Mouse (Mus musculus): ENCODE data around the gene BC049715.

DNA sequence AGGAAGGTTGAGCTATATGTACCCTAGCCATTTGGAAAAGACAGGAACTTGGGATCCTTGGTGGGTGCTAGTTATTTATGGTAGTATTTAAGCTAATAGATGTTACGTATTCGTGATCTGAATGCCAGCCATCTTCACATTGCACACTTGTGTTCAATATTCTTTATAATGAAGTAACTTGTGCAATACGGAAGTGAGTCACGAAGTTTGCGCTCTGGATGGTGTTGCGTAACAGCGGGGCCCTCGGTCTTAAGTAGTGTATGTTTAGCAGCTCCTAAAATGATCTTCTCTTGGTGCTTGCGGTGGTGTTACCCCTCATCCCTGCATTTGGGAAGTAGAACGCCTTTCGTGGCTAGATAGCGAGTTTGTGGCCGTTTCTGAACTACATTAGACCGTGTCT is 18.3 kb upstream of the BC049715 start:
- TF ChIP-seq CTCF (IDR thresholded peaks at IDR 0.05; ENCODE audit: low read depth, low read length) (no peak), POLR2A (IDR thresholded peaks at IDR 0.05; ENCODE audit: extremely low read depth, insufficient read depth, low read length) (no peak)
